Mouse (Mus musculus): ENCODE measurements around the gene Adig. TPM values are rescaled to one million over a fixed set of nuclear protein-coding genes. Genes with fewer than 3 reads are reported as not detected.

The Adig gene
- not detected for polyA plus RNA-seq (2014; fragmentation: Illumina TruSeq; extraction: RNeasy Lipid Tissue Mini Kit (QIAGEN cat#74804); ENCODE audit: low read depth, low replicate concordance)

DNA sequence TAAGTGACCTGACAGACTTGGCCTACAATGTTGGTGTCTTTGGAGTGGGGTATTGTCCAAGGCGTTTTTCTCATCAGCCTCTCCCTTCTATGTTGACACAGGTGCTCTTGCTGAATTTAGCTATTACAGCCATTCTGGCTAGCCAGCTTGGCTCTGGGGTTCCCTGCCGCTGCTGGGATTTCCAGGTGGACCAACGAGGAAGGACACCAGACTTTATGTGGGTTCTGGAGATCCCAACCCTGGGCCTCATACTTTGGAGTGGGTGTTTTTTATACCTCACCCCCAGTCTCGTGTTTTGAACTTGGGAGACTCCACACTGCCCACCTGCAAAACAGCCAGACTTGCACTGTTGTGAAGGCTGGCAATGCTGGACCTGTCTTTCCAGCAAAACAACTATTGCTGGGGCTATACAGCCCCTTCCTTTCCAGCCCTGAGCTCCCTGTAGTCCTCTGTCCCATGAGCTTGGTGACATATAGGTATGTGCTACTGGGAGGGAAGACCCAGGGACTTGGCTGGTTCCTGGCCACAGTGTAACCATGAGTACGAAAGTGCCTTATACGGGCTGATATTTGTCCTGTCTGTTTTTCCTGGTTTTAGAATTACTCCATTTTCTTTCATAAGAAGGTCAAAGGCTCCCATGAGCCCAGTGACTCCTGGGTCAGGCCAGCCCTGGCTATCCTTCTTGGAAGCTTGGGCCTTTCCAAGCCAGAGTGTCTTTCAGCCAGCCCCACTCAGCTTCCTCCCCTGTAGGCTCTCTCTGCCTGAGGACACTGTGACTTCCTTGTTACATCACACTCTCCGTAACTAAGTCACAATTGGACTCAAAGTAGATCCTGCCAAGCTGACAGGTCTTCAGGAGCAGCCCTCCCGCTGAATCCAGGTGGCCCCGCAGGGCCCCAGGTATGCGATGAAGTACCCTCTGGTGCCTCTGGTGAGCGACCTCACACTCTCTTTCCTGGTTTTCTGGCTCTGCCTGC, at the start of gene Adig:
Gene Adig, plus strand, starts transcription at position 777 of the 977 bp plus-strand sequence.

GRCm38 (mm10) chr2:158512528-158512927, 10.1 kb downstream of the Adig start, which contains the start of gene Arhgap40:
Gene Arhgap40, plus strand, starts transcription at chr2:158512796.

Other genes starting within 250 kb of the Adig start
- gene Bpi, start 244.5 kb upstream of the Adig start, polyA plus RNA-seq (2014; fragmentation: Illumina TruSeq; extraction: RNeasy Lipid Tissue Mini Kit (QIAGEN cat#74804); ENCODE audit: low read depth, low replicate concordance) = not detected
- gene Lbp, start 196.1 kb upstream of the Adig start, polyA plus RNA-seq (2014; fragmentation: Illumina TruSeq; extraction: RNeasy Lipid Tissue Mini Kit (QIAGEN cat#74804); ENCODE audit: low read depth, low replicate concordance) = 3.7 TPM
- 14.7 TPM for gene Snhg11, start 127.0 kb upstream of the Adig start, polyA plus RNA-seq (2014; fragmentation: Illumina TruSeq; extraction: RNeasy Lipid Tissue Mini Kit (QIAGEN cat#74804); ENCODE audit: low read depth, low replicate concordance)
- gene Ralgapb, start 92.8 kb upstream of the Adig start, polyA plus RNA-seq (2014; fragmentation: Illumina TruSeq; extraction: RNeasy Lipid Tissue Mini Kit (QIAGEN cat#74804); ENCODE audit: low read depth, low replicate concordance) = 75.7 TPM
- gene Arhgap40, start 10.2 kb downstream of the Adig start, polyA plus RNA-seq (2014; fragmentation: Illumina TruSeq; extraction: RNeasy Lipid Tissue Mini Kit (QIAGEN cat#74804); ENCODE audit: low read depth, low replicate concordance) = not detected
- gene Slc32a1, start 108.2 kb downstream of the Adig start, polyA plus RNA-seq (2014; fragmentation: Illumina TruSeq; extraction: RNeasy Lipid Tissue Mini Kit (QIAGEN cat#74804); ENCODE audit: low read depth, low replicate concordance) = not detected
- gene Actr5, start 122.3 kb downstream of the Adig start, polyA plus RNA-seq (2014; fragmentation: Illumina TruSeq; extraction: RNeasy Lipid Tissue Mini Kit (QIAGEN cat#74804); ENCODE audit: low read depth, low replicate concordance) = 0.38 TPM
- gene Ppp1r16b, start 162.8 kb downstream of the Adig start, polyA plus RNA-seq (2014; fragmentation: Illumina TruSeq; extraction: RNeasy Lipid Tissue Mini Kit (QIAGEN cat#74804); ENCODE audit: low read depth, low replicate concordance) = 0.98 TPM

All from sigmoid colon, adult 10 weeks (tissue).